Mouse (Mus musculus): Measurements from ENCODE around the gene Clba1. TPM values are rescaled to one million over a fixed set of nuclear protein-coding genes. Genes with fewer than 3 reads are reported as not detected.

The Clba1 gene
- polyA plus RNA-seq, 1 experiment = 9.4 TPM

GRCm38 (mm10) chr12:112864804-112865203 is 56.1 kb downstream of the Clba1 start:
- 61% methylated on average over 7 of the region's 7 CpGs for WGBS
- TF ChIP-seq CTCF (IDR thresholded peaks at IDR 0.05; ENCODE audit: insufficient read depth, low read length) (no peak), POLR2A (IDR thresholded peaks at IDR 0.05; ENCODE audit: borderline replicate concordance, extremely low read depth, low read depth, low read length) (no peak)
- 0 out of 2 replicates have a peak, but pooled peaks cover 2% of the 10 kb centered on the region for H3K4me1 ChIP-seq (ENCODE audit: control insufficient read depth, insufficient read depth, low read length)
- no peak for DNase-seq
- no peak overlapping the region for H3K4me3 ChIP-seq (replicated peaks; ENCODE audit: extremely low read depth, low read depth, low read length)

Other genes starting within 250 kb of the Clba1 start
- 28.0 and 33.6 TPM in 2 replicates for gene Inf2, start 220.2 kb upstream of the Clba1 start, polyA plus RNA-seq (2012; rRNA removed)
- 33.3 and 39.0 TPM in 2 replicates for gene Adssl1, start 188.9 kb upstream of the Clba1 start, polyA plus RNA-seq (2012; rRNA removed)
- gene Siva1, start 164.3 kb upstream of the Clba1 start, polyA plus RNA-seq (2012; rRNA removed) = 58.6 and 66.5 TPM in 2 replicates
- gene Akt1, start 134.1 kb upstream of the Clba1 start, polyA plus RNA-seq (2012; rRNA removed) = 166 and 187 TPM in 2 replicates
- 40.9 and 51.2 TPM in 2 replicates for gene Zbtb42, start 130.1 kb upstream of the Clba1 start, polyA plus RNA-seq (2012; rRNA removed)
- gene Cep170b, start 88.5 kb upstream of the Clba1 start, polyA plus RNA-seq (2012; rRNA removed) = 68.2 and 73.2 TPM in 2 replicates
- gene Pld4, start 48.3 kb upstream of the Clba1 start, polyA plus RNA-seq (2012; rRNA removed) = 78.2 and 90.1 TPM in 2 replicates
- gene Ahnak2, start 6.3 kb upstream of the Clba1 start, polyA plus RNA-seq (2012; rRNA removed) = 9.3 and 13.3 TPM in 2 replicates
- 17.0 and 21.4 TPM in 2 replicates for gene Cdca4, start 20.5 kb downstream of the Clba1 start, polyA plus RNA-seq (2012; rRNA removed)
- gene Gpr132, start 59.3 kb downstream of the Clba1 start, polyA plus RNA-seq (2012; rRNA removed) = 9.2 and 12.9 TPM in 2 replicates
- 54.0 and 62.8 TPM in 2 replicates for gene Jag2, start 120.8 kb downstream of the Clba1 start, polyA plus RNA-seq (2012; rRNA removed)
- 43.4 and 47.4 TPM in 2 replicates for gene Nudt14, start 133.2 kb downstream of the Clba1 start, polyA plus RNA-seq (2012; rRNA removed)
- gene Btbd6, start 167.5 kb downstream of the Clba1 start, polyA plus RNA-seq (2012; rRNA removed) = 48.4 and 72.3 TPM in 2 replicates
- gene Brf1, start 191.8 kb downstream of the Clba1 start, polyA plus RNA-seq (2012; rRNA removed) = 83.3 and 131 TPM in 2 replicates
- gene Pacs2, start 205.6 kb downstream of the Clba1 start, polyA plus RNA-seq (2012; rRNA removed) = 51.8 and 54.8 TPM in 2 replicates

Data from lung, adult 2 months (tissue).